Mouse (Mus musculus) G1E (cell line): ENCODE measurements around the gene Itih2.

ENCODE experiments used
- CTCF ChIP-seq: IDR thresholded peaks from 2 replicates; pipeline ENCODE4 v1.5.1; 2012; ENCODE audit warnings: low read depth, low read length, inconsistent platforms, mixed read lengths
- GATA1 ChIP-seq: IDR thresholded peaks from 2 replicates; pipeline ENCODE4 v1.6.1; 2012; ENCODE audit warnings: borderline replicate concordance, low read length, inconsistent platforms, mixed read lengths
- POLR2AphosphoS5 ChIP-seq: IDR thresholded peaks from 2 replicates; pipeline ENCODE4 v1.6.1; 2012; ENCODE audit warnings: low read depth, low read length, inconsistent platforms; ENCODE audit not compliant: insufficient replicate concordance

- TF ChIP-seq CTCF = no peak
- no peak for TF ChIP-seq POLR2AphosphoS5
- no peak for TF ChIP-seq GATA1
Observed at GRCm38 (mm10) chr2:10048461-10048860, 82.7 kb downstream of the Itih2 start, which contains the start of gene Taf3.
